Mouse (Mus musculus): Measurements from ENCODE around the gene Gcsam. TPM values are rescaled to one million over a fixed set of nuclear protein-coding genes. Genes with fewer than 3 reads are reported as not detected.

Gene Gcsam
- polyA plus RNA-seq, 1 experiment = 0.14 TPM

DNA sequence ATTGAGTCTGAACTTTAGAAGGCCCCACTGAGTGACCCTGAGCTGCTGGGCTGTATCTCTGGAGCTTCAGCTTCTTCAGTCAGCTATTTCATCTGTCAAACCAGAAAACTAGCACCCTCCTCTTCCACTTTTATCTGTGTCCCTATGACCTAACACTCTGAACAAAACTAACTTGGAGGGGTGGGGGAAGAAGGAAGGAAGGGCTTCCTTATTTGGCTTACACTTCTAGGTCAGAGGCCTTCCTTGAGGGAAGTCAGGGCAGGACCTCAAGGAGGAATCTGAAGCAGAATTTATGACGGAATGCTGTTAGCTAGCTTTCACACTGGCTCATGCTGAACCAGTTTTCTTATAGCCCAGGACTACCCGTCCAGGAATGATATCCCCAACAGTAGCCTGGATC, 41.3 kb downstream of the Gcsam start:
- DNase-seq (ENCODE audit: low read depth) = no peak

DNA sequence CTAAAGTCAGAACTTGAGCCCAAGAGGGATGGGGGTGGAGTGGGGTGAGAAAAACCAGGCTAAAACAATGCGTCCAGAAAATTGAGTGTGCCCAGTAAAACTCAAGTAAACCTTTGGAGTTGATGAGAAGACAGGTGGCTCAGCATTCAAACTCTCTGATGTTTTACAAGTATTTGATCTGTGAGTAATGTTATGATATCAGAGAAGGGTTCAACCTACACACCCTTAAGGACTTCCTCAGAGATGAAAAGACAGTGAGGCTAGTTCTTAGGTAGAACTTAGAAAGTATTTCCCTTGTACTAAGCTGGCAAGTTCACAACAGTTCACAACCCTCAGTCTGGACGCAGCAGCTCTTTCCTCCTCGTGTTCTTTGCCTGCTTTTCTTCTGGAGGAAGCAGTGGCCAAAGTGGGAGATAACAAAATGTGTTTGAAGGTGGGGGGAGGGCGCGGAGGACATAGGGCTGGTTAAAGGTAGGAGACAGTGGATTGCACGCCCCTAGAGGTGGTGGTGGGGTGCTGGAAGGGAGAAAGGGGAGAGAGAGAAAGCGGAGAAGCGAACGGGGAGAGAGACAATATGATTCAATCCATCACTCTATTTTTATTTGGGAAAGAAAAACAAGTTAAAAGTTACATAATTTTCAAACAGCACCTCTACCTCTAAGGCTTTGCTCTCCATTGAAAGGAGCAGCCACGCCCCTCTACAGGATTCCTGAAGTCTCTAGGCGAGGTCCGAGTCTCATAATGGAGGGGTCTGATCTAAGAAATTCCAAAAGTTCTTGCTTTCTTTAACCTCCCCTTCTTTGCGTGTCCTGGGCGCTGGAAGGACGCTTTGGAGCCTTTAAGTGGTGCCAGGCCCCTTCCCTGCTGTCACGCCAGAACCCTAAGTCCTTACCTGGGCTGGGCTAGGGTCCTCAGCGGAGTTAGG, 43.1 kb downstream of the Gcsam start:
- DNase-seq (ENCODE audit: low read depth) = no peak

DNA sequence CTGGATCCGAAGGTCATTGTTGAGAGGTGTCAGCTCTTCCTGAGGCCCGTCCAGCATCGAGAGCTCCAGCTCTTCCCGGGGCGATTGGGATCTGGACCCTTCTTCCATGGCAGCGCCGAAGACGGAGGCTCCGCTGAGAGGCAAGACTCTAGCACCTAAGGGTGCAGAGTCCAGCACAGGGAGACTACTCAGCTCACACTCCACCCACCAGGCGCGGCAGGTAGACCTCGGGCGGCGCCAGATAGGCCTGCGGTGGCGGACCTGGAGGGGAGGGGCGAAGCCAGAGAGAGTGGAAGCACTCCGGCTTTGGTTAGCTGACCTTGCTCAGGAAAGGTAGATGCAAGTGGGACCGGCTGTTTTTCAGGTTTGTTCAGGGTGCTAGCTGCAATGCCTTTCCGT, 43.8 kb downstream of the Gcsam start, which contains the start of gene BC016579:
Gene BC016579, minus strand, starts transcription at position 135 of the 399 bp plus-strand sequence.
- no peak for DNase-seq (ENCODE audit: low read depth)

GRCm38 (mm10) chr16:45654465-45654864, 44.3 kb downstream of the Gcsam start:
- no peak for DNase-seq (ENCODE audit: low read depth)

DNA sequence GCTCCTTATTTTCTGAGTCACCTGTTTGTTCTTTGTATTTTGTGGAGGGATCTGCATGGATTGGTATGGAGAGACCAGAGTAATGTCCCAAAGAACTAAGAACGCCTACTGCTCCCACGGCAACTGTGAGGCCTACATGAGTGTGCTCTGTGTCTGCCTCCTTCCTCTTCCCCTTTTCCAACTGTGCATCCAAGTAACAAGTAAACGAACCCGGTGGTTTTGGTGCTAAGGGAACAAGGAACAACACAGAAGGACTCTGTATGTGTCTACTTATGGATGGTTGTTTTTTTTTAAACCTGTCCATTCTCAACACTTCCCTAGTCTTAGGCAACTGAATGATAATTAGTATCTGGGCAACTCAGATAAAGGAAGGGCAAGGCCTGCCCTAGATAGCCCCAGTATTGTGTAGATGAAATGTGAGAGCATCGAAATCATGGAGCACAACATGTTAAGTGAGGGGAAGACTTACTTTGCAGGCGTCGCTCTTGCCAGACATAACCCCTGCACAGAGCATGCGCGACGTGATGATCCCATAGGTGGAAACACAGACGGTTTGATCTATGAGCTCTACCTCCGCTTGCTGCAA, 47.5 kb downstream of the Gcsam start:
- no peak for DNase-seq (ENCODE audit: low read depth)

DNA sequence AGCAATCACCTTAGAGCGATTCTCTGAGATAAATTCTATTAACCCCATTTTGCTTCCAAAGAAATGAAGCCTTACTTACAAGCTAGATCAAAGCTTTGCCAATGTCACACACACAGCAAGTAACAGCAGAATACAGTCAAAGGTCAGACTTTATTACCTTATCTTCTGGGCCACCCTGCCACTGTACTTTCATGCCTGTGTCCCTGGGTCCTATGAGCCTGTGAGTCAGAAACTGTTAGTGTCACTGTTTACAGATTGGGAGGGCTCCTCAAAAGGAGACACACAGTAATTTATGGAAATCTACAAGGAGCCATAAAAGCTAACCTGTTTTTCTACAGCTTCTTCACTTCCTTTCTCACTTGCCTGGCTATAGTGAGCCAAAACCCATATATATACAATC, 48.1 kb downstream of the Gcsam start:
- DNase-seq (ENCODE audit: low read depth) = no peak

DNA sequence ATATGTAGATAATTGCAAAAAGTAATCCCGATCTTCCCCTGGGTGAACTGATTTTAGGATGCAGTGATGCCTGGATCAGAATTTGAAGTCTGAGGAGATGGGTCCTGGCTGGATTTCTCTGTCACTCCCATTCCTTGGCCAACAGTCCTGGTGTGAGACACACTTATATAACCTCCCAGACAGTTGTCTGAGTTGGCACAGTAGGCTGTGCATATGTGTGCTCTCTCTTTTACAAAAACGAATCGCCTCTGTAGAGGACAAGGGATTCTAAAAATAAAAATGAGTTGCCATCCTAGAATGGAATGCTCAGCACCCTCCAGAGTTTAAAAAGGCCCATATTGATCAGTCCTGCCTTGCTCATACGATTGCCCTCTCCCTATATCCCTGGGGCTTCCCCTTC, 49.4 kb downstream of the Gcsam start:
- DNase-seq (ENCODE audit: low read depth) = no peak

DNA sequence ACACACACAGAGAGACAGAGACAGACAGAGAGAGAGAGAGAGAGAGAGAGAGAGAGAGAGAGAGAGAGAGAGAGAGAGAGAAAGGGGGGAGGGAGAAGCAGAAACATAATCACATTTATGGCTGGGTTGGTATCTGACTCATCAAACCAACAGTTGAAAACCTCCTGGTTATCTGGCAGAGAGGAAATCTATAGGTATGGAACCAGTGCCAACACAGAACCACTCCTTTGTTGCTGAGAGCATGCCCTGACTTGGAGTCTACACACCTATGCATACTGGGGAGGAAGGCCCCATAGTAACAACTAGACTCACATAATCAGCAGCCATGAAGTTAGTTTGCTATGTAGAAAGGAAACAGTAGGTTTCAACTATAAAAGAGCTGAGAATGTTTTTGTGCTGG, 52.2 kb downstream of the Gcsam start:
- DNase-seq (ENCODE audit: low read depth) = no peak

GRCm38 (mm10) chr16:45666136-45666535, 56.0 kb downstream of the Gcsam start:
- no peak for DNase-seq (ENCODE audit: low read depth)

- no peak for DNase-seq (ENCODE audit: low read depth)
These were observed 58.0 kb downstream of the Gcsam start for GRCm38 (mm10) chr16:45668178-45668577.

- no peak for DNase-seq (ENCODE audit: low read depth)
These were observed 59.8 kb downstream of the Gcsam start for GRCm38 (mm10) chr16:45670005-45670404.

Other genes with a start within 250 kb of the Gcsam start
- gene Cd200, start 201.3 kb upstream of the Gcsam start, polyA plus RNA-seq (2012; rRNA removed) = 84.0 and 113 TPM in 2 replicates
- 0.65 and 1.0 TPM in 2 replicates for gene Gm609, start 117.4 kb upstream of the Gcsam start, polyA plus RNA-seq (2012; rRNA removed)
- 0.11 TPM in 1 of 2 replicates, not detected in the other for gene Gm17783, start 78.3 kb upstream of the Gcsam start, polyA plus RNA-seq (2012; rRNA removed)
- gene Slc9c1, start 75.1 kb upstream of the Gcsam start, polyA plus RNA-seq (2012; rRNA removed) = 0.04 TPM in 1 of 2 replicates, not detected in the other
- gene BC016579, start 43.7 kb downstream of the Gcsam start, polyA plus RNA-seq (2012; rRNA removed) = 0.34 and 0.39 TPM in 2 replicates
- 0.52 and 1.1 TPM in 2 replicates for gene Tmprss7, start 83.3 kb downstream of the Gcsam start, polyA plus RNA-seq (2012; rRNA removed)
- gene Tagln3, start 114.2 kb downstream of the Gcsam start, polyA plus RNA-seq (2012; rRNA removed) = 0.42 TPM in 2 replicates
- gene Abhd10, start 132.6 kb downstream of the Gcsam start, polyA plus RNA-seq (2012; rRNA removed) = 6.6 and 6.9 TPM in 2 replicates

Data from gonadal fat pad, adult 2 months (tissue).